Mouse (Mus musculus) spleen, adult 18-20 months (tissue): ENCODE measurements around the gene Siglecf.

ENCODE experiments used
- DNase-seq, 2 experiments: peaks; one replicate each; pipeline ENCODE4 v3.0.0; 2022; ENCODE audit warnings: mixed read lengths in 2 of 2

Gene Siglecf

DNA sequence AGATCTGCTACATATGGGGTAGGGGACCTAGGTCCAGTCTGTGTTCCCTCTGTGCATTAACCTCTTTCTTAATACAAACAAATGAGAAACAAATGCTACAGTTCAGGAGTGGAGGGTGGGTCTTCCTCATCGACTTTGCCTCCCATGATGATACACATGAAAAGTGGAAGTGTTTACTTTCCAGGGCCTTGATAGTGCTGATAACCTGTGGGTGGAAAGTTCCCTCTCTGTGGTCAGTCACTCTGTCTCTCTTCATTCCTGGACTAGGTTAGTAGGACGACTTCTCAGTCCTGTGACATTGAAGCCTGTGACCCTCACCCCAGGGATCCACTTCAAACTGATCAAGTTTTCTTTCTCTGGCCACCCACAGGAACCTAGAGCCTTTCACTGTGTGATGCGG lies at the start of gene Siglecf:
Gene Siglecf (plus strand): TSS at position 188 of the 400 bp plus-strand sequence.
- no peak for DNase-seq

DNA sequence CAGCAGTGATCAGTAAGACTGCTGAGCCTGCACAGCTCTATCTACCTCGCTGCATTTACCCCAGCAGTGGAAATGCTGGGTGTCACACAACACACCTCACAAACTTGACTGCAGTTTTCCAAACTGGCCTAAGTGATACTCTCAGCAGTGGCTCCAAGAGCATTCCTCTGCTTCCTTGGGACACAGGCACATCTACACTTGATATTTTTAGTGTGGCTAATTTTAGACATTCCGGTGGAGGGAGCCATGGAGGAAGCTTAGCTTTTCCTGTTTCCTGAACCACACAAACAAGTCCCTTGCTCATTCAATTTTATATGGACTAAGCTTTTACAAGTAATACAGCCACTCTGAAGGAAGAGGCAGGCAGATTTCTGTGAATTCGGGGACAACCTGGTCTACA lies 45.9 kb upstream of the Siglecf start:
- no peak for DNase-seq

DNA sequence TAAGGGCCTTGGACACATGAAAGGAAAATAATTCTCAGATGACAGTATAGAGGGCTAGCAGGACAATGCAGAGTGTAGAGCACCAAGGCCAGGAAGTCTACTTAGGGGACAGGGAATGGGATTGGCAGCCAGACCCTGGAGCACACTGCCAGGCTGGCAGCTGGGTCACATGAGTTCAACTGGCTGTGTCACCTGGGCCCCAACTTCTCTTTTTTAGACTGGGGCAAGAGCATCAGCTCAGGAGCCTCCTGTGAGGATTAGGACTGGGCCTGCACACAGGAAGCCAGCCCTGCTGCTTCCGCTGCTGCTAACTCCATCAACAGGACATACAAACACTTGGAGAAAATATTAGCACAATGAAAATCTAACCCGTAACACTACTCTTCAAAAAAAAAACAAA lies 42.1 kb upstream of the Siglecf start:
- DNase-seq = no peak

DNA sequence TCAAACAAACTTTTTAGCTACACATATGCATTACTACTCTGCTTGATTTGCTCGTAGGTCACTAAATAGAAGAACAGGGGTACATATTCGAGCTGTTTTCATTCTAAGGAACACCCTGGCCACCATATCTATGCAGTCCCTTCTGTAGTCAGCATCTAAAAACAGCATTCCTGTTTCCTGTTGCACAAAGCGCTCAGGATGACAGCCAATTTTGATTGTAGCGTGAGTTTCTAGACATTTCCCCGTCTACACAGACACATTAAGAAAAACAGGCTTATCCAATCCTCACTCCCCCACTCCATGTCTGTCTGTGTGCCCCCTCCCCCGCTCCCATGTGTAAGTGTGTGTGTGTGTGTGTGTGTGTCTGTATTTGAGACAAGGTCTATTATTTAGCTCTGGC lies 39.5 kb upstream of the Siglecf start:
- DNase-seq = no peak

DNA sequence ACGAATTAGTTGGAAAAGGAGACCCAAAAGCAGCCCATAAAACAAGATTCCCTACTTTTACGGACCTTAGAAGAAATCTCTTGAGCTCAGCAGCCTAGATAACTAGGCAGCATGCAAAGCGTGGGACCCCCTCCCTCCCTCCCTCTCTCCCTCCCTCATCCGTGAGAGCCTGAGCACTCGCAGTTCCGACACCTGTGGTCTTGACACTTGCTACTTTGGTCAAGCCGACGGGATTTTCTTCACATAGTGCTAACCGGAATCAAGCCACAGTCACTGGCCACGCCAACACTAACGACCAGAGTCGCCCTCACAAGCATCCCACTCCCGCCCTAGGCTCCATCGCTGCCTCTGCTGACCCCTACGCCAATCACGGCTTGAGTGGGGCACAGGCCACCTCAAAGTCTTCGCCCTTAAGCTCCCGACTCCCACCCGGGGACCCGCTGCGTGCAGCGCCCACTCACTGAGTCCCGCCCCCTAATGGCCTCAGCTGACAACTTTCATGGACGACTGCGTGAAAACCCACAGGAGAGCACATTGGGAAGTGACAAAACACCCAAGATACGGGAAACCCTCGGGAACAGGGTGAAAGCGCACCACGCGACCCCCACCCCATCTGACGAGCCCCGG lies 38.6 kb upstream of the Siglecf start:
- no peak for DNase-seq

DNA sequence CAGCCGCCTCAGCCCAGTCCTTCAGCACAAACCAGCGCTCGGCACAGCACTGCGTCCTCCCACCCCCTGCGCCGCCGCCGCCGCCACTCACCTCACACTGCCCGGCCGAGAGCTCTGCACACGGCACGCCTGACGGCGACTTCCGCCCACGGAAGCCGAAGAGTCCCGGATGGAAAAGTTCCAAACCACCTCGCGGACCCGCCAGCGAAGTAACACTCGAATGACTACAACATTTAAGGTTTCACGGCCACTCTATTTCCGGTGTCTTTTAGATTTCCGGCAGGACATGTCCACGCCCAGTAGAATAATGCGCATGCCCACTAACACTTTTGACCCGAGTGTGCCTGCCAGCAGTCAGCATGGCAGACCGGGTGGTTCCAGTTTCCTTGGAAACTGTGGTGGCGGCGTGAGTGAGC lies 38.1 kb upstream of the Siglecf start, which contains the start of gene Zfp715:
Gene Zfp715 (minus strand): TSS at position 282 of the 416 bp plus-strand sequence.
- peak; percentile 74 to 77 for DNase-seq

DNA sequence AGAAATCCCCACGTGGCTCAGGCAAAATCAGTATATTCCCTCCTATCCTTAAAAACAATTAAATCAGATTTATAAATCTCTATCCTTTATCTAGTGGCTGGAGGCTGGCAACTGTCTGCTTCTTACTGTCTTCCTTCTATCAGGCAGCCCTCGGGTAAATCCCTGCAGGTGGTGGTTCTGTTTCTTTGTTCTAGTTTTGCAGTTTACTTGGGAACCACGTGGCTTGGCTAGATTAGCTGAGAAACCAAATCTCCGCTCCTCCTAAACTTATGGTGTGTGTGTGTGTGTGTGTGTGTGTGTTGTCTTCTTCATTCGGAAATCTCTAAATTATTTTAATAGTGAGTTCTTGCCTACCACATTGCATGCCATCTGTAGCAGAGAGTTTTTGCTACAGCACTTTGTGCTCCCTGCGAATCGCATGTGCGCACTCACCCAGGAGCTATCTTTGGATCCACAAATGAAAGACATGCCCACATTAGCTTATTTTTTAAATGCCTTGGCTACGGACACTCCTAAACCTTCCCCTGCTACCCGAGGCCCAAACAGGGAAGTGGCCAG lies 24.8 kb upstream of the Siglecf start:
- DNase-seq = no peak

DNA sequence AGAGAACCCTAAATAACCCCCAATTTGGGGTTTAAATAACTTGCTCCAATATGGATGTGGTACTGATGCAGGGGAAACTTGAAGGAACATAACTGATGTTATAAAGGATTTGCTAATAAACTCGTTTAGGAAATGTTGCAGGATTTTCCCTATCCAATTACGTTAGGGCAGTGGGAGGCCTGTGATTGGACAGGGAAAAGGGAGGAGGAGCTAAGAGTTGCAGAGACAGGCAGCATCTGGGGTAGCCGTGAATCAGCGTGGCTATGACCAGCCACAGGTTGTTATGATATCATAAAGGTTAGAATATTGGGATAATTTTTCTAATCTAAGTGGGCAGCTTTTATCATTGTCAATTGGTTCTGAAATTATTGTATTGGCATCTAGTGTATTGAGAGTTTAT lies 23.0 kb upstream of the Siglecf start:
- no peak for DNase-seq

DNA sequence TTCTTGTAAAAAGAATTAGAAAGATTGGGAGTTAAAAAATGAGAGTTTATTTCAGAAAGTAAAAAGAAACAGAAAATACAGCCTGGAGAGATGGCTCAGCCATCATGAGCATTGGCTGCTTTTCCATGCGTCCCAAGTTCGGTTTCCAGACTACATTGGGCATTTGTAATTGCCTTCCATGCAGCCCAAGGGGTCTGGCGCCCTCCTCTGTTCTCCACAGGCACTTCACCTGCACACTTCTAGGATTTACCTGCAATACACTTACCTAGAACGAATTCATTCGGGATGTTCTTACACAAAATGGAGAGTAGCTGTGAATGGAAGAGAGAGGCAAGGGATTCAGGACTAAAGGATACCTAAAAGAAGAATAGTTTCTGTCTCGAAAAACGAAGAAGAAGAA lies 17.9 kb upstream of the Siglecf start:
- no peak for DNase-seq

DNA sequence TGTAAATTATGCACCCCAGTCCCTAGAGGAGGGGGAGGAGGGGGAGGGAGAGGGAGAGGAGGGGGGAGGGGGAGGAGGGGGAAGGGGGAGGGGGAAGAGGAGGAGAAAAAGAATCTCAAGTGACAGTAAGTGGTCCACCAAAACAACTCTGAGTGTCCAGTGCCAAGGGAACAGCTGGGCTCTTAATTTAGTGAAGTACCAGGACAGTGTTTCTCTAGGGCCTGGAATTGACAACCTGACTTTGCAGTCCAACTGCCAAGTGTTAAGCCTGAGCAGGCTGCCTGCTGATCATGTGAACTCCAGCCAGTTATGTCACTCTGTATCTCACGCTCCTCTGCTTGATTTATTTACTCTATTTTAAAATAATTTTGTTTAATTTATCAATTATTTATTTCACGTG lies 17.2 kb upstream of the Siglecf start:
- DNase-seq = no peak

DNA sequence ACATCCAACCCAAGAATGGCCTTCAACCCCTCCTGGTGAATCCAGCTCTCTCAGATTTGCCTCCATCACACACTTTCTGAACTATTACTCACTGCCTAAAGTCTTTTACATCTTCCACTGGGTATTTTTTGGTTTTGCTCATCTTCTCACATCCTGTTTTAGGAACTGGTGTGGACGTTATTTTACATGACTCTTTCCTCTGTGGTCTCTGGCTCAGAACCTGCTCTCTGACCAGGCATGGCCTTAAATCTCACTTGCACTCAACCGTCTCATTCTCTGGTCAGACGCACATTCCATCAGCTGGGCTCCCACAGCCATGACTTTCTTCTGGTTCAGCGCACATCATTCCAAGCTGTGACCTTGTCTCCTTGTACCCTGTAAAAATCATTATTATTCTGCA lies 10.4 kb upstream of the Siglecf start:
- DNase-seq = no peak

DNA sequence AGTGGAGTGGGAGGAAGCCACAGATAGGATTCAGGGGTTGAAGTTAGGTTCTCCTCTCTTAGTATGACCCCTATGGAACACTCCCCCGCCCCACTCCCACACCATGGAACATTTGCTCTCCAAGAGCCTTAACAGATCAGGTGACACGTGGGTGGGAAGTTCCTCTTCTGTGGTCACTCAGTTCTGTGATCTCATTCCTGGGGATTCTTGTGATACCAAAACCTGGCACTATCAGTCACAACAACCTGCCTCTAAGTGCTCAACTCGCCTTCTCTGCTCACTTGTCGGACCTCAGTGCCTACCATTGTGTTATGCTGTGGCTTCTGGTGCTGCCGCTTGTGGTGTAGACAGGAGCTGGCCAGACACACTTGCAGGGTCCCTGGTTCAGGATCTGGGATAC lies 8.0 kb upstream of the Siglecf start:
- DNase-seq = no peak

DNA sequence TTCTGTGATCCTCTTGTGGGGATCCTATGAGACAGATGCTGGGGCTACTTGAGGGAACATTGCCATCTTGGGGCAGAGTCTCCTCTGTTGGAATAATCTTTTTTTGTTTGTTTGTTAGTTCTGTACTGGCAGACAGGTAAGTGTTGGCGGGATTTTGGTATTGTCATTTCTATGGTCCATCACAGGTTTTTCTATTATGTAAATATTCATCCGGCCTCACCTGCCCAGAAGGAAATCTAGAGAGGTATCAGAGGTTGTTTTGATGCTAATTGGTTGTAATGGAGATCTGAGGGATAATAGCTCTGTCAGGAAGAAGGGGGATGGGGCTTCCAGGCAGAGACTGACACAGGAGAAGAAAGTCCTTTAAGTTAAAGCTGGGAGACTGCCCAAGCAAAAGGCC lies 7.1 kb upstream of the Siglecf start:
- DNase-seq = no peak

DNA sequence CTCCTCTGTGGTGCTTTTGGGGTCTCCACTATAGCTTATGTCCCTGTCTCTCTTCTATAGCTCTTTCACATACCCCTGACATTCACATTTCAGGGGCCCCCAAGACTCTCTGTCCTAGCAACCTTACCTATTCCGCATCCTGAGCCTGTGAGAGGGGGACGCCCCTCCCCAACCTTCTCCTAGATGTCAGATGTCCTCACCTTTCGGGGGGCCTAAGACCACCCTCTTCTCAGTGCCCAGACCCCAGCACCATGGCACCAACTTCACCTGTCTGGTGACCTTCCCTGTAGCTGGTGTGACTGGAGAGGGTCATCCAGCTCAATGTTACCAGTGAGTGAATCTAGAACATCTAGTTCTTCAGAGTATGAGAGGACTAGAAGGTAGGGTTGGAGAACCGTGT lies 6.7 kb upstream of the Siglecf start:
- DNase-seq = no peak

DNA sequence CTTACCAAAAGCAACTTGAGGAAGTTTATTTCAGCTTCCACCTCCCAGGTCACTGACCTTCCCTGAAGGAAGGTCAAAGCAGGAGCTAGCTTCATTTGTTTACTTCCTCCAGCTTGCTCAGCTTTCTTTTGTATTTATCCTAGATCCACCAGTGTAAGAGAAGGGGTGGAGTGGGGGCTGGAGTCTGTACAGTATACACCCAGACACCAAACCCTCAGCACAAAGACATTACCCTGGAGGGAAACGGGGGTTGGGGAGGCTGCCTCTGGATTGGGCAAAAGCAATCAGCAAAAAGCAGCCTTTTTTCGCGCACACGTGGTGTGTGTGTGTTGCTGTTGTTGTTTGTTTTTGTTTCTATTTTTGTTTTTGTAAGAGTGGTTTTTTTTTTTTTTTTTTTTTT lies 5.0 kb upstream of the Siglecf start:
- no peak for DNase-seq

DNA sequence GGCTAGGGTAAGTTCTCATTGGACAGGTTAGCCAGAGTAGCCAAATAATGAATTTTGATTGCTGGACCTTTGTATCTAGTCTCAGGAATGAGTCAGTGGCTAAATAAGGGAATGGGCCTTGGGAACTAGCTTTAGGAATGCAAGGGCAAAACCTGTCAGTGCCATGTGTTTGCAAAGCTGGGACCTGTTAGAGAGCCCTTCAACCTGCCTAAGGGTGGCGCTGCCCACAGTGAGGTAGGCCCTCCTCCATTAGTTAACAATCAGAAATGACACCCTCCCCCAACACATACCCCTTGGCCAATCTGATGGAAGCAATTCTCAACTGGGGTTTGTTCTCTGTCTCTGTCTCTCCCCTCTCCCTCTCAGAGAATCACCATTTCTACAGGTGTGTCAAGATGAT lies 4.6 kb upstream of the Siglecf start:
- DNase-seq = no peak

DNA sequence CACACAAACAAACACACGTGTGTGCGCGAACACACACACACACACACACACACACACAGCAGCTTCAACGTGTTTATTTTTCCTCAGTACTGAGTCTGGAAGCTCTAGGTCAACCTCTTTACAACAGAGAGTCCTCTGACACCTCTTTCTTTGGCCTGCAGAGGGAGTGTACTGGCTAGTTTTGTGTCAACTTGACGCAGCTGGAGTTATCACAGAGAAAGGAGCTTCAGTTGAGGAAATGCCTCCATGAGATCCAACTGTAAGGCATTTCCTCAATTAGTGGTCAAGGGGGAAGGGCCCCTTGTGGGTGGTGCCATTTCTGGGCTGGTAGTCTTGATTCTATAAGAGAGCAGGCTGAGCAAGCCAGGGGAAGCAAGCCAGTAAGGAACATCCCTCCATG lies 1.5 kb upstream of the Siglecf start:
- DNase-seq = peak in 1 of 2 experiments; percentile 24

DNA sequence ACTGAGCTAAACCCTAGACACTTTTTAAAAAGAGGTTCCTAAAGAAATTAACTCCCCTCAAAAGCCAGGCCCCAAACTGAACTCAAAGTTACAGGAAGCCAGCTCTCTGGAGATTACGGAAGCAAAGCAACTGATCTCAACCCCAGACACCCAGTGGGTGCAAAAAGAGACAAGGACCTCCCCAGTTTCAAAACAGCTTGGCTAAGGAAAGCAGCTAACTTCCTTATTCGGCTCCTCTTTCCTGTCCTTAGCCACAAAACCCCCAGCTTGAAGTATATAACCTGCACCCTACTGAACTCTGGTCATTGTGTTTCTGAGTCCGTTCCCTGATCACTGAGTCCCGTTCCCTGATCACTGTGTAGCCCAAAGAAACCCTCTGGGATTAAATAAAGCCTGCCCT lies 2.0 kb downstream of the Siglecf start:
- DNase-seq = no peak

DNA sequence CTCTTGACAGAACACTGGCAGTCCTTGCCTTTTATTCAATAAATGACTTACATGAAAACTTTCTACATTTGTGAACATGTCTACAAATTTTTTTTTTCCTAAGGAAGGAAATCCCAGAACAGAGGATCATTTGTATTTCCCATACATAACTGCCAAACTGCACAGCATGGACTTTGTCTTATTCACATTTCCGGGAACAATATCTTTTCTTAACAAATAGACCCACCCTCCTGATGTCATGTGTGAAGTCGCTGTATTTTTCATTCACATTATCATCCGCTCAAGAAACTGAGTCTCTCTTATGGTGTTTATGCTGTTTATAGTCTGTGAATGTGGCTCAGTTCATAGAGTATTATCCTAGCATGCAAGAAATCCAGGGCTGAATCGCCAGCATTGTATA lies 2.6 kb downstream of the Siglecf start:
- no peak for DNase-seq

DNA sequence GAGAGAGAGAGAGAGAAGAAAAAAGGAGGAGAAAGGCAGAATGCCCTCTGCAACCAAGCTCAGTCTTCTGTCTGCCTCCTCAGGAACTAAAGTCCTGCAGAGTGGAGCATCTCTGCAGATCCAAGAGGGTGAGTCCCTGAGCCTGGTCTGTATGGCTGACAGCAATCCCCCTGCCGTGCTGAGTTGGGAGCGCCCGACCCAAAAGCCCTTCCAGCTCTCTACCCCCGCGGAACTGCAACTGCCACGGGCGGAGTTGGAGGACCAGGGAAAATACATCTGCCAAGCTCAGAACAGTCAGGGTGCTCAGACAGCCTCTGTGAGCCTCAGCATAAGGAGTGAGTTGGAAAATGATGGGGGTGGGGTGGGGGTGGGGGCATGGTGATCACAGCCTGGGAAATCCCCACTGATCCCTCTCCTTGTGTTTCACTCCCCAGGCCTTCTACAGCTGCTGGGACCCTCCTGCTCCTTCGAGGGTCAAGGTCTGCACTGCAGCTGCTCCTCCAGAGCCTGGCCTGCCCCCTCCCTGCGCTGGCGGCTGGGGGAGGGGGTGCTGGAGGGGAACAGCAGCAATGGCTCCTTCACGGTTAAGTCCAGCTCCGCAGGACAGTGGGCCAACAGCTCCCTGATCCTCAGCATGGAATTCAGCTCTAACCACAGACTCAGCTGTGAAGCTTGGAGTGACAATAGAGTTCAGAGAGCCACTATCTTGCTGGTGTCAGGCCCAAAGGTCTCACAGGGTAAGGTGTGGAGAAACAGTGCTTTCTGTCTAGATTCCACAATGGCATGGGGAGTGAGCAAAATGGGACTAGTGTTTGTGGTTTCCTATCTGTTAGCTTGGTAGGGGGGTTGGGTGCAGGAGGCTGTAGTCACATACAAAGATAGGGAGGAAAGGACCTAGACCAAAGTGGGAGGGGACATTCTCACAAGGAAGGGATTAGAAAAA lies 4.0 kb downstream of the Siglecf start:
- no peak for DNase-seq

DNA sequence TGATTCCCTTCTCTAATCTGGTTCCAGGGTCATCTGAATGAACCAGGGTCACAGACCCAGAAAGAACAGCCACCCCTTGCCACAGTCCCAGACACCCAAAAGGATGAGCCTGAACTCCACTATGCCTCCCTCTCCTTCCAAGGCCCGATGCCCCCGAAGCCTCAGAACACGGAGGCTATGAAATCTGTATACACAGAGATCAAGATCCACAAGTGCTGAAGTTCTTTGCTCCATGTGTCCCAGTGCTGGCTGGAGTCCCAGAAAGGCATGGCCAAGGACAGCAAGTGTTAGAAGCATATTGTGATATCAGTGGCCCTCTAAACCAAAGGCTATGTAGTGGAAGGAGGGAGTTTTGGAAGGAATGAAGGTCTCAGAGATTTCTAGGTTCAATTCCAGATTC lies 7.4 kb downstream of the Siglecf start:
- no peak for DNase-seq

DNA sequence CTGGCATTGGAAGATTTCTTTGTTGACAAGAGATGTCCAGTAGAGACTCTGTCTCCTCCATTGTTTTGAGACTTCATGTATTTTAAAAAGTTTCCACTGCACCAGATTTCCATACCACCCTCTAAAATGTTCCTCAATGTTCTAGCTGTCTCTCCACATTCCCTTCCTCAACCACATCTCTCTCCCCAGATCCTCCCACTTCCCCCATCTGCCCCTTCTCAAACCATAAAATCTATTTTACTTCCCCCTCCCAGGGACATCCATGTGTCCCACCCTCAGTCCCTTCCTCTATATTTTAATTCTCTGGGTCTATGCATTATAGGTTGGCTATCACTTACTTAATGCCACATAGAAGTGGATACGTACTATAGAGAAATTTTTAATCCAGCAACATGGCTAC lies 10.3 kb downstream of the Siglecf start:
- no peak for DNase-seq

DNA sequence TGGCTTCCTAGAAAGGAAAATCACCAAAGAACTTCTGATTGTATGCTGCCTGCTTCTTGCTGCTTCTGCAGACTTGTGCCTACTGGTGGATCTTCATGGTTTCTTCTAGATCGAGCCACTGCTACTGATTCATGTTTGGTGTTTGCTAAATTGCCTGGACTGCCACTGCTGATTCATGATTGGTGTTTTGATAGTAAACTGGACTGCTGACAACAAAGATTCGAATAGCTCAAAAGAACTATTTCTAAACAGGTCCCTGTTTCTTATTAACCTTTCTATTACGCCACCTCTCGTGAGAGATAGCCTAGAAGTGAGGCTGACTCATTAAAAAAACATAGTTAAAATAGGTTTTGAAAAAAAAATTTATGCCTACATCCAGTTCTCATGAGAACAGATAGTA lies 10.9 kb downstream of the Siglecf start:
- DNase-seq = no peak

DNA sequence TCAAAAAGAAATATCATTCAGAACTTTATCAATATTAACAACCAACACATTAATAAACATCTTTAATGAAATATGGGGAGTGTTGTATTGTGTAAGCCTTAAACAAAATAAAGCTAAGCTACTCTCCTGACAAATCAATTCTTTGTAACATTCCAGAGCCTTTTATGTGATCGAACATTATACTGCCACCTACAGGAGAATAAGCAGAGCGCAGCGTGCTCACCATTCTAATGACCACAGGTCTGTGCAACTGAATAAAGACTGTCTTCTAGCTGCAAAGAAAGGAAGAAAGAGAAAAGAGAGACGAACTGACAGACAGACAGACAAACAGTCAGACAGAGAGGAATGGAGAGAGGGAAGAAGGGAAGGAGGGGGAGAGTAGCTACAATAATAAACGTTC lies 27.1 kb downstream of the Siglecf start:
- peak in 1 of 2 experiments; percentile 28 for DNase-seq
